Mouse (Mus musculus) limb, embryonic 13.5 days (tissue): ENCODE results near the gene Mansc4. TPM values are rescaled to one million over a fixed set of nuclear protein-coding genes. Genes with fewer than 3 reads are reported as not detected.

Experiments
- ATAC-seq: fragments of 200-750 bp; cut with Nextera tagmentation; 2 replicates; pipeline ENCODE4 v1.8.0; 2017; ENCODE audit warnings: low read depth, moderate number of reproducible peaks, moderate TSS enrichment; ENCODE audit not compliant: low FRiP score
- H3K27ac ChIP-seq: fragments of 300-500 bp; sonication (generic); 2 replicates; pipeline ENCODE4 v1.5.1; 2015; ENCODE audit warnings: inconsistent platforms, mild to moderate bottlenecking, moderate library complexity
- H3K27me3 ChIP-seq: fragments of 300-500 bp; sonication (generic); 2 replicates; pipeline ENCODE4 v1.6.1; 2015; ENCODE audit warnings: mild to moderate bottlenecking, inconsistent platforms
- H3K36me3 ChIP-seq: fragments of 300-500 bp; sonication (generic); 2 replicates; pipeline ENCODE4 v1.6.1; 2015; ENCODE audit warnings: inconsistent platforms, mild to moderate bottlenecking, moderate library complexity
- H3K4me1 ChIP-seq: fragments of 300-500 bp; sonication (generic); 2 replicates; pipeline ENCODE4 v1.6.1; 2015; ENCODE audit warnings: inconsistent platforms
- H3K4me2 ChIP-seq: fragments of 300-500 bp; sonication (generic); replicated peaks from 2 replicates; pipeline ENCODE4 v1.6.1; 2015; ENCODE audit warnings: inconsistent platforms, mild to moderate bottlenecking, moderate library complexity
- H3K4me3 ChIP-seq: fragments of 300-500 bp; sonication (generic); 2 replicates; pipeline ENCODE4 v1.5.1; 2015; ENCODE audit warnings: moderate library complexity, mild to moderate bottlenecking, inconsistent platforms
- H3K9ac ChIP-seq: fragments of 300-500 bp; sonication (generic); 2 replicates; pipeline ENCODE4 v1.6.1; 2015; ENCODE audit warnings: mild to moderate bottlenecking, inconsistent platforms
- H3K9me3 ChIP-seq: fragments of 300-500 bp; sonication (generic); 2 replicates; pipeline ENCODE4 v1.6.1; 2016; ENCODE audit warnings: inconsistent platforms
- WGBS: fragments of 180-500 bp; shearing (Covaris S2); methylation state at CpG from one replicate; pipeline ENCODE4 v1.1.7; 2015; 5-methylcytosine and 5-hydroxymethylcytosine counted together
- polyA plus RNA-seq: library from polyadenylated mRNA; unstranded; fragments of >200 nt; fragmentation: Nextera tagmentation; extraction: Ambion mirVana; gene quantifications from 2 replicates; pipeline ENCODE4 v1.2.1, GENCODE M21; 2015

Gene Mansc4
- polyA plus RNA-seq, 1 experiment from 2014 or later, result 2.1 TPM

DNA sequence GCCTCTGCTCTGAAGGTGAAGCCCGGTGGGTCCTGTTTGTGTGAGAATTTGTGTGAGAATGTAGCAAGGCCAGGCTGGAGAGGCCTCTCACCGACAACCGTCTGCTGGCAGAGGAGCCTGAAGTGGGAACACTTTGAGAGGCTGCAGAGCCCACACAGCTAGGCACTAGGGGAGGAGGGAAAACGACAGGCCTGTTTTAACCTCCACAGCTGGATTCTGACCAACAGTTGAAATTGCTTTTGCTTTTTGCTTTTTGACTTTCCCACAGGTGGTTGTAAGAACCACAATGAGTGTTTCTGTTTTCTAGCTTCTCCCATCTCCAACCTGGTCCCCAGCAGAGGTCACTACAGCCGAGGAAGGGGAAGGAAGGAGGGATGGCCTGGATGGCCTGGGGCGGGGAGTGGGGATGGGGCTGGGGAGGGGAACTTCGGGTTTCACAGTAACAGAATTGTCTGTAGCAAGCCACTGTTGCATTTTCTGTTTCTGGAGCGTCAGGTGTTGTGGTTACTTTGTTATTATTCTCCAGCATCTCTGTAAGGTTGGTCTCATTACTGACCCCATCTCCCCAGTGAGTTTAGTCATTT, 10.6 kb upstream of the Mansc4 start:
- ATAC-seq, result no peak
- no peak overlapping the region for H3K4me3 ChIP-seq
- no peaks in the 10 kb centered on the region for H3K27me3 ChIP-seq
- H3K9me3 ChIP-seq, result no peaks in the 10 kb centered on the region
- WGBS, result 48% methylated on average over 8 of the region's 8 CpGs
- peaks cover 46% of the 10 kb centered on the region for H3K4me1 ChIP-seq
- peaks cover 16% of the 10 kb centered on the region for H3K36me3 ChIP-seq
- no peak overlapping the region for H3K27ac ChIP-seq
- no peak overlapping the region for H3K4me2 ChIP-seq
- no peak overlapping the region for H3K9ac ChIP-seq

DNA sequence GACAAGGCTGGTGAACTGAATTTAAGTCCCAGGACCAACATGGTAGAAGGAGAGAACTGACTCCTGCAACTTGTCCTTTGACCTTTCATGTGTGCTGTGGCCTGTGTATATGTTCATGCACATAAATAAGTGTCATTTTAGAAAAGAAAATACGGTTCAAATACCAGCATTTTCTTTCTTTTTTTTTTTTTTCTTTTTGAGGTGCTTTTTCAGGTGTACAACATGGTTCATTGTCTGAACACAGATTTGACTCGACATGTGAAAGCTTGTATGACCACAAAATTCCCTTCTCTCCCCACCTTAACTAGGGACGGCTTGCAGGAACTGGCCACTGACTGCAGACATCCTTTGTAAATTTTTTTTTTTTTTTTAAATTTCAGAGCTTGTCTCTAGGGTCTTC, 10.1 kb upstream of the Mansc4 start:
- Histone ChIP-seq H3K27ac (no peak overlapping the region), H3K4me2 (no peak overlapping the region), H3K36me3 (peaks cover 11% of the 10 kb centered on the region), H3K4me1 (peaks cover 51% of the 10 kb centered on the region), H3K27me3 (no peaks in the 10 kb centered on the region), H3K4me3 (no peak overlapping the region), H3K9ac (no peak overlapping the region), H3K9me3 (no peaks in the 10 kb centered on the region)
- 69% methylated on average over 3 of the region's 3 CpGs for WGBS
- no peak for ATAC-seq

DNA sequence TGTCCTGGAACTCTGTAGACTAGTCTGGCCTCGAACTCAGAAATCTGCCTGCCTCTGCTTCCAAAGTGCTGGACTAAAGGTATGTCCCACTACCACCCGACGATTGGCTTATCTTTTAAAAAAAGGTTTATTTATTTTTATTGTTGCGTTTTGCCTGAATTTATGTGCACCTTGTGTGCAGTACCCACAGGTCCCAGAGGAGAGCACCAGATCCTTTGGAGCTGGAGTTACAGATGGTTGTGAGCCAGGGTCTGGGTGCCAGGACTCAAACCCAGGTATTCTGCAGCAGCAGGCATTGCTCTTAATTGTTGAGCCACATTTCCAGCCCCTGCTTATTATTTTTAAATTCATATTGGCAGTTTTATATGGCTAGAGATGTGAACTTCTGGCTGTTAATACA, 9.3 kb upstream of the Mansc4 start:
- H3K9me3 ChIP-seq, result no peaks in the 10 kb centered on the region
- H3K4me1 ChIP-seq, result peaks cover 53% of the 10 kb centered on the region
- WGBS, result 94% methylated on average over 4 of the region's 4 CpGs
- no peak for ATAC-seq
- no peak overlapping the region for H3K4me2 ChIP-seq
- no peak overlapping the region for H3K4me3 ChIP-seq
- H3K9ac ChIP-seq, result no peak overlapping the region
- H3K36me3 ChIP-seq, result peaks cover 10% of the 10 kb centered on the region
- no peaks in the 10 kb centered on the region for H3K27me3 ChIP-seq
- H3K27ac ChIP-seq, result no peak overlapping the region

DNA sequence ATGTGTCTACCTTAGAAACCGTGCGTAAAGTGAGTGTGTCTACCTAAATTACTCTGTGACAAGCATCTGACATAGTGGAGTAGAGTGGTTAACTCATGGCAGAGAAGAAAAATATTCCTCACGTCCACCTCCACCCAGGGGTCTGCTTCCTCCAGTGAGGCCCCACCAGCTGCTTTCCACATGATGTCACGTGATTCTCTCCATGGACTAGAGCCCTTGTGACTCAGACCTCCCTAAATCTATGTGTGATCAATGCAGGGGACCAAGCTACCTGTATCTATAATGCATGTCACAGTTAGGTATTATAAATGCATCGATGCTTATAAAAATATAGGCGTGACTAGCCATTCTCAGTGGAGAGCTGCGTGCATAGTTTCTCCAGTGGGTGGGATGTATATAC, 7.9 kb upstream of the Mansc4 start:
- no peak overlapping the region for H3K9ac ChIP-seq
- 0 out of 2 replicates have a peak, but pooled peaks cover 4% of the 10 kb centered on the region for H3K27me3 ChIP-seq
- H3K4me2 ChIP-seq, result peak overlapping the region; percentile 10; the same call in 1 of the 2 replicates
- H3K36me3 ChIP-seq, result peaks cover 10% of the 10 kb centered on the region
- no peak for ATAC-seq
- 77% methylated on average over 7 of the region's 7 CpGs for WGBS
- H3K27ac ChIP-seq, result no peak overlapping the region
- H3K9me3 ChIP-seq, result no peaks in the 10 kb centered on the region
- no peak overlapping the region for H3K4me3 ChIP-seq
- peaks cover 58% of the 10 kb centered on the region for H3K4me1 ChIP-seq

DNA sequence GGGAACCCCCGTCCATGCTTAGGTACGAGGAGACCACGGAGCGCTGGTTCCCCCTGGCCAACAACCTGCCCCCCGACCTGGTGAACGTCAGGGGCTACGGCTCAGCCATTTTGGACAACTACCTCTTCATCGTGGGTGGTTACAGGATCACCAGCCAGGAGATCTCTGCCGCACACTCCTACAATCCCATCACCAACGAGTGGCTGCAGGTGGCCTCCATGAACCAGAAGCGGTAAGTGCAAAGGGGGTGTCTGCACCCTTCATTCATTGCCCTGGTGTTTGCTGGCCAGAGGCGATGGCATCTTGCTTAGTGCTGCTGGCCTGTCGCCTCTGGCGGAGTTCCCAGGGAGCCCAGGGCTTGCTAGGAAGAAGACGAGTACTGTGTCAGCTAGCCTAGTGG, 5.3 kb upstream of the Mansc4 start:
- H3K4me3 ChIP-seq, result peak overlapping the region; percentile 87
- H3K9ac ChIP-seq, result peak overlapping the region; percentile 86
- H3K27me3 ChIP-seq, result 0 out of 2 replicates have a peak, but pooled peaks cover 5% of the 10 kb centered on the region
- H3K36me3 ChIP-seq, result peaks cover 10% of the 10 kb centered on the region
- peak overlapping the region; percentile 78; the same call in 1 of the 2 replicates for H3K27ac ChIP-seq
- ATAC-seq, result 0 out of 2 replicates have a peak, but pooled peaks have one; percentile 1
- H3K9me3 ChIP-seq, result no peaks in the 10 kb centered on the region
- peaks cover 34% of the 10 kb centered on the region for H3K4me1 ChIP-seq
- peak overlapping the region; percentile 100 for H3K4me2 ChIP-seq
- 4% methylated on average over 15 of the region's 15 CpGs for WGBS

DNA sequence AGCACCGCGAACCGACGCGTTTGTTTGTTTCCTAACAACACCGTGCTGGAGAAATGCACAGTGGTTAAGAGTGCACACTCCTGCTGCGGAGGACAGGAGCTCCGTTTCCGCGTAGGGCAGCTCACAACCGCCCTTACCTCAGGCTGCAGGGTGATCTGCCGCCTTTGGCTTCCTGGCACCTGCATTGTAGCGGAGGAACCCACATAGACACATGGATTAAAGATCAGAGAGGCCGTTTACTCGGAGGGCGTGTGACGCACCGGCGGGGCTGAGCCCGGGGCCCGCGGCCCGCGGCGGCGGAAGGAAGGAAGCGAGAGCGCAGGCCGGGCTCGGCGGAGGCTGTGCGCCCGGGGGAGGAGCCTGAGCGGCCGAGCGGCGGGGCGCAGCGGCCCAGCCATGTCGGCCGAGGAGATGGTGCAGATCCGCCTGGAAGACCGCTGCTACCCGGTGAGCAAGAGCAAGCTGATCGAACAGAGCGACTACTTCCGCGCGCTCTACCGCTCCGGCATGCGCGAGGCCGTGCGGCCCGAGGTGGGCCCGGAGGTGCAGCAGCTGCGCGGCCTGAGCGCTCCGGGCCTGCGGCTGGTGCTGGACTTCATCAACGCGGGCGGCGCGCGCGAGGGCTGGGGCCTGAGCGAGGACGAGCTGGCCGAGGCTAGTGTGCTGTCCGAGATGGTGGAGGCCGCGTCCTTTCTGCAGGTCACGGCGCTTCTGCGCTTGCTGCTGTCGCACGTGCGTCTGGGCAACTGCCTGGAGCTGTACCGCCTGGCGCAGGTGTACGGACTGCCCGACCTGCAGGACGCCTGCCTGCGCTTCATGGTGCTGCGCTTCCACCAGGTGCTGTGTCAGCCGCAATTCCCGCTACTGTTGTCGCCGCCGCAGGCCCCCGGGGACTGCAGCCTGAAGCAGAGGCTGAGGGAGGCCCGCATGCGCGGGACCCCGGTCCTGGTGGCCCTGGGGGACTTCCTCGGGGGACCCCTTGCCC, 4.6 kb upstream of the Mansc4 start, which contains the start of gene Klhl42:
Gene Klhl42, plus strand, starts transcription at position 244 of the 985 bp plus-strand sequence.
- under 1% methylated on average over 99 of the region's 99 CpGs for WGBS
- Histone ChIP-seq H3K9me3 (no peaks in the 10 kb centered on the region), H3K27me3 (0 out of 2 replicates have a peak, but pooled peaks cover 5% of the 10 kb centered on the region), H3K4me1 (peaks cover 40% of the 10 kb centered on the region), H3K9ac (peak within 1 kb of the TSS; percentile 86), H3K4me2 (peak within 1 kb of the TSS; percentile 100), H3K4me3 (peak within 1 kb of the TSS; percentile 87), H3K36me3 (peaks cover 10% of the 10 kb centered on the region), H3K27ac (peak within 1 kb of the TSS; percentile 78)
- ATAC-seq, result peak; percentile 93

DNA sequence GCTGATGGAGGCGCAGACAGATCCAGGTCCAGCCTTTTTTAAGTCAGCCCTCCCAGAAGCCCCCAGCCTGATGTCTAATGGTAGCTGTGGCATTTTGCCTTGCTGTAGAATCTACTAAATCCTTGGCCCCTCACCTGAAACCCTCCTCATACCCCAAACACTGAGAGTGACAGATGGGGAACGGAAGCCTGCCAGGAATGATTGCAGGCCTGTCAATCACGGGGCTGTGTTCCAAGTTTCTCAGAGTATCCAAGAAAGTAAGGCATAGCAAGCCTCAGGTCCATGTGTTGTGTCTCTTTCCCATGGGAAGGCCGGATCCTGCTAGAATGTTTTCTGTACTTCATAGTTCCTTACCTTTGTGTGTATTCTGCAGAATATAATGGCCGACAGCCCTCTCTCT, 3.4 kb upstream of the Mansc4 start:
- 82% methylated on average over 5 of the region's 5 CpGs for WGBS
- Histone ChIP-seq H3K4me1 (peaks cover 44% of the 10 kb centered on the region), H3K4me3 (peak overlapping the region; percentile 87; the same call in 1 of the 2 replicates), H3K27me3 (0 out of 2 replicates have a peak, but pooled peaks cover 5% of the 10 kb centered on the region), H3K9ac (no peak overlapping the region), H3K36me3 (no peaks in the 10 kb centered on the region), H3K27ac (no peak overlapping the region; the same call in 1 of the 2 replicates), H3K4me2 (0 out of 2 replicates have a peak overlapping the region, but pooled peaks have one; percentile 100), H3K9me3 (no peaks in the 10 kb centered on the region)
- ATAC-seq, result no peak

DNA sequence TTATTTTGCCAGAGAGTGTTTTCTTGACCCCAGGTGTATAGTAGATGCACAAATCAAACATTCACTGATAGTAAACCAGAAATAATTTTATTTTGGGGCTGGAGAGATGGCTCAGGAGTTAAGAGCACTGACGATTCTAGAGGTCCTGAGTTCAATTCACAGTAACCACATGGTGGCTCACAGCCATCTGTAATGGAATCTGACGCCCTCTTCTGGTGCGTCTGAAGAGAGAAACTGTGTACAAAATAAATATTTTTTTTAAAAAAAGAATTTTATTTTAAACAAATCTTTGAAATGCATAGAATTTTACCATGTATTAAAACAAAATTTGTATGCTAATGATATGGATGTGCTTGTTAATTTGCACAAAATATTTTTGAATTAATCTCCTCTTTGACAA, 1.7 kb upstream of the Mansc4 start:
- H3K9me3 ChIP-seq, result no peaks in the 10 kb centered on the region
- H3K4me3 ChIP-seq, result no peak overlapping the region
- H3K27me3 ChIP-seq, result 0 out of 2 replicates have a peak, but pooled peaks cover 5% of the 10 kb centered on the region
- ATAC-seq, result no peak
- WGBS, result 78% methylated on average over 3 of the region's 3 CpGs
- H3K36me3 ChIP-seq, result no peaks in the 10 kb centered on the region
- H3K9ac ChIP-seq, result no peak overlapping the region
- H3K4me2 ChIP-seq, result no peak overlapping the region
- H3K27ac ChIP-seq, result no peak overlapping the region
- H3K4me1 ChIP-seq, result peaks cover 32% of the 10 kb centered on the region

DNA sequence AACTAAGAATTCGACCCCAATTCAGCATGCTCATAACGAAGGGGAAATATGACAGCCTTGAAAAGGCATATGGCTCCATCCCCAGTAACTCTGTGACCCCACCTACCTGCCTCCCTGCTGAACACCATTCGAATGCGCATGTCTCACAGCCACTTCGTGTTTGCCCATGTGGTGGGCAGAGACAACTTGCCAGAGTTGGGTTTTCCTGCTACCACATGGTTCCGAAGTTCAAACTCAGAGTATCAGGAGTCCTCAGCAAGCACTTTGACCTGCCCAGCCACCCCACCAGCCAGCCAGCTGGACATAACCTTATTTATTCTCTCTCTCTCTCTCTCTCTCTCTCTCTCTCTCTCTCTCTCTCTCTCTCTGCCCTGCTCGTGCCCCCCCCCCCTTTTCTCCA, 904 bp upstream of the Mansc4 start:
- H3K4me1 ChIP-seq, result peaks cover 26% of the 10 kb centered on the region
- H3K4me2 ChIP-seq, result no peak overlapping the region
- no peak overlapping the region for H3K27ac ChIP-seq
- H3K36me3 ChIP-seq, result no peaks in the 10 kb centered on the region
- H3K9me3 ChIP-seq, result no peaks in the 10 kb centered on the region
- H3K9ac ChIP-seq, result no peak overlapping the region
- no peak overlapping the region for H3K4me3 ChIP-seq
- no peak for ATAC-seq
- WGBS, result 49% methylated on average over 6 of the region's 7 CpGs
- 0 out of 2 replicates have a peak, but pooled peaks cover 5% of the 10 kb centered on the region for H3K27me3 ChIP-seq

DNA sequence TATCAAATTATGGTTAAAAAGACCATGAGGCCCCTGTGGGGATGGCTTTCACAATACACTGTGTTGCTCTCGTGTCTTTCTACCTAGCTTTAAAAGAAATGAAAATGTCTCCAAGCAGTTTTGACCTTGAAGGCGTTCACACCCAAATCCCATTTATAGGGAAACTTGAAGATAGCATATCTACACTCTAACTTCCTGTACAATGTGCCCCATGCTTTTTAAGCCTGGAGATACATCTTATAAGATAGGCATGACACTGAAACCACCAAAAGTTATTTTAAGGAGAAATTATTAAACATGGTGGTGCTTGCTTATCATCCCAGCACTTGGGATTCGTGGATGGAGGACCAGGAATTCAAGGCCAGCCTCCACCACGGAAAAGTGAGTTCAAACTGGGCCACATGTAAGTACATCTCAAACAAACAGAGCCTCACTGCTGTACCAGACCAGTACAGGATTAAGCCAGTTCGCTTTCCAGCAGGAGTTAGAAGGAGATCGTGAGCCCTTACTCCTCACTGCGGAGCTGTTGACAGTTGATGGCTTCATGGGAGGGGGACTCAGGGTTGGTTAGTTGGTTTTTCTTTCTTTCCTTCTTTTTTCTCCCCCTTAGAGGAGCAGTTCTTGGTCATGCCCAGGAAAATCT, 1.3 kb downstream of the Mansc4 start:
- no peaks in the 10 kb centered on the region for H3K36me3 ChIP-seq
- H3K9ac ChIP-seq, result no peak overlapping the region
- 64% methylated on average over 7 of the region's 7 CpGs for WGBS
- 0 out of 2 replicates have a peak, but pooled peaks cover 5% of the 10 kb centered on the region for H3K27me3 ChIP-seq
- no peak overlapping the region for H3K4me3 ChIP-seq
- peaks cover 14% of the 10 kb centered on the region for H3K4me1 ChIP-seq
- no peak overlapping the region for H3K4me2 ChIP-seq
- no peaks in the 10 kb centered on the region for H3K9me3 ChIP-seq
- ATAC-seq, result no peak
- H3K27ac ChIP-seq, result no peak overlapping the region

DNA sequence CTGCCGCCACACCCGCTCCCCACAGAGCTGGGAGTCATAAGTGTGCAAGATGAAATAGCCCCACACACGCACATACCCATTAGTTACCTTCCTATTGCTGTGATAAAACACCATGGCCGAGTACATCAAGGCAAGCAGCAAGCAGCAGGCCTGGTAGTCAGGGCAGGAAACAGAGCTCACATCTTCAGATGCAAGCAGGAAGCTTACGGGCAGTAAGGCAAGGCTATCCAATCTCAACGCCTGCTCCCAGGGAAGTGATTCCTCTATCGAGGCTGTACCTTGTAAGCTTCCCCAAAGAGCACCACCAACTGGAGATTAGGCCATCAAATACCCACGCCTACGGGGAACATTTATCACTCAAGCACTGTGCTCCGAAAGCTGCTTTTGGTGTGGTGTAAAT, 6.9 kb downstream of the Mansc4 start:
- Histone ChIP-seq H3K9me3 (no peaks in the 10 kb centered on the region), H3K4me3 (no peak overlapping the region), H3K4me2 (no peak overlapping the region), H3K9ac (no peak overlapping the region), H3K4me1 (no peaks in the 10 kb centered on the region), H3K36me3 (peaks cover 6% of the 10 kb centered on the region), H3K27me3 (no peaks in the 10 kb centered on the region), H3K27ac (no peak overlapping the region)
- WGBS, result 89% methylated on average over 10 of the region's 10 CpGs
- ATAC-seq, result no peak

DNA sequence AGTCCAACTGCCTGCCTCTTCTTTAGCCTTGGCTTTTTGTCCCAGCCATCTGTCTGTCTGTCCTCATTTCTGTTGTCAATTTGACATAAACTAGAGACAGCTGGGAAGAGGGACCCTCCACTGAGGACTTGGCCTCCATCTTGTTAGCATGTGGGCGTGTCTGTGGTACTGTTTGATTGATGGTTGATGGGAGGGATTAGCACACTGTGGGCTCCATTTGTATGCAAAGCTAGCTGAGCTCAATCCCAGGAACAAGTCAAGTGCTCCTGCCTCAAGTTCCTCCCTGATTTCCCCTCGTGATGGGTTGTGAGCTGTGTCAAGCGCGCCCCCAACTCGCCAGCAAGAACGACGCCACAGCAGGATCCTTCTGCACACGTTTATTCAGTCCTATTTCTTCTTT, 10.0 kb downstream of the Mansc4 start:
- Histone ChIP-seq H3K9ac (no peak overlapping the region), H3K27ac (no peak overlapping the region), H3K4me1 (no peaks in the 10 kb centered on the region), H3K27me3 (no peaks in the 10 kb centered on the region), H3K9me3 (no peaks in the 10 kb centered on the region), H3K4me2 (no peak overlapping the region), H3K36me3 (peaks cover 23% of the 10 kb centered on the region), H3K4me3 (no peak overlapping the region)
- no peak for ATAC-seq
- 86% methylated on average over 8 of the region's 8 CpGs for WGBS
